Mouse (Mus musculus): ENCODE measurements around the gene Zfp3. TPM values are rescaled to one million over a fixed set of nuclear protein-coding genes. Genes with fewer than 3 reads are reported as not detected.
A peak's percentile ranks its signal among the peaks of the same experiment; 100 is the strongest.

Zfp3 gene
- polyA plus RNA-seq, 1 experiment = 0.55 TPM

DNA sequence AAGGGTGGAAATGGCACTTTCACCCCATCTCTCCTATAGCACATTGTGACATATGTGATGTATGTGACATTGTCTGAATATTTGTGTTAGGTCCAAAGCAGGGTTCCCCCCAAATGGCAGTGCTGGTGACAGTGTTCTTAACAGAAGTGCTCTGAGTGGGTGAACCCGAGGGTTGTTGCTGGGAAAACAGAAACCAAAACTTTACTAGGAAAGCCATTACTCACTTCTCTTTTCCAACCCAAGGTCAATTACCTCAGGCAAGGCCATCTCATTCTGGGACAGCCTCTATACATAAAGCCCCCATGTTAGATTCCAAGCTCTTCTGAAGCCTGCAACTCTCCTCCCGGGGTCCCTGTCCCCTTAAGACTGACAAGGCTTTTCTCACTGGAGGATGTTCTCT is 21.9 kb downstream of the Zfp3 start:
- H3K27me3 ChIP-seq (replicated peaks) = peaks cover 34% of the 10 kb centered on the region
- H3K9me3 ChIP-seq = peaks cover 23% of the 10 kb centered on the region
- TF ChIP-seq FLI1 (IDR thresholded peaks at IDR 0.05; ENCODE audit: low read length) (no peak), GATA1 (IDR thresholded peaks at IDR 0.05; ENCODE audit: borderline replicate concordance, low read length) (no peak)
- H3K4me1 ChIP-seq = peaks cover 24% of the 10 kb centered on the region
- peak overlapping the region; percentile 69 for H3K4me3 ChIP-seq (replicated peaks)
- no peaks in the 10 kb centered on the region for H3K36me3 ChIP-seq (replicated peaks; ENCODE audit: low read length)

DNA sequence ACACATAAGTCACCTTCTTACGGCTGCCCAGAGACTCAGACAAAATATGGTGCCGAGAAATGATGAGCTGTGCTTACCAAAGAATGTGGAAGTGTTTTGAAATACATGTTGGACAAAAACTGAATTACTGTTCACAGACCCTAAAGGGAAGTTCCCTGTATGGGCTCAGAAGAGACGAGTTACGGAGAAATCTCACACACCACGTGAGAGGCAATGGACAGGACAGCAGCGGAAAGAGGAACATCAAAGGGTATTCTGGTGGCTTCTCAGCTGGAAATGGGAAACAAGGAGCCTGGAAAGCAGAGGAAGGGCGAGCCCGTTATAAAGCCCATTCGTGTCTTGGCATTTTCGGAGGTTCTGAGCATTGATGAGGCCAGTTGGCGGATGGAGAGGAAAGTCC is 23.0 kb downstream of the Zfp3 start:
- Histone ChIP-seq H3K4me1 (peaks cover 35% of the 10 kb centered on the region), H3K9me3 (peaks cover 19% of the 10 kb centered on the region), H3K4me3 (replicated peaks) (no peak overlapping the region), H3K36me3 (replicated peaks; ENCODE audit: low read length) (no peaks in the 10 kb centered on the region), H3K27me3 (replicated peaks) (peaks cover 38% of the 10 kb centered on the region)
- TF ChIP-seq GATA1 (IDR thresholded peaks at IDR 0.05; ENCODE audit: borderline replicate concordance, low read length) (no peak), FLI1 (IDR thresholded peaks at IDR 0.05; ENCODE audit: low read length) (no peak)

DNA sequence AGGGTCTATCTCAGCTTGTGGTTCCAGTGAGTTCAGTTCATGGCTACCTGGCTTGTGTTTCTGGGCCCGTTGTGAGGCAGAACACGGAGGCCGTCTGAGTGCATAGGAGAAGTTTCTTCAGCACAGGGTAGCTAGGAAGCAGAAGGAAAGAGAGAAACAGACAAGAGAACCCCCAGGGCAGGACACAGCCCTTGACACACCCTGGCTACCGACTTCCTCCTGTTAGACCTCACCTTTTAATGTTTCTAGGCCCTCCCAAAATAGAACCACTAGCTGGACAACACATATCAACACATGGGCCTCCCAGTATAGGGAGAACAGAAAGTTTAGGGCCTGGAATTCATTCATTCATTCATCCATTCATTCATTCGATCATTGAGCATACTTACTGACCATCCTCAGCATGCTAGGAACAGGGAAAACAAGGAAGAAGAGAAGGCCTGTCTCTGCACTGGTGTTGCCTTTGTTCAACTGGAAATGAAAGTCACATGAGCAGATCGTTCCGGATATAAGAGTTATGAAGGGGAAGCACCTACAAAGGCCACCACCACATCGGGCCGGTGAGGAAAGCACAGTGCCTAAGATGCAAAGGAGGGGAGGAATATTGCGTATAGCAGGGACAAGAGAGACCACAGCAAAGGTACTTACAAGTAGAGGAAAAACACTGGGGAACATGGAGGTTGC is 25.1 kb downstream of the Zfp3 start:
- Histone ChIP-seq H3K4me3 (replicated peaks) (no peak overlapping the region), H3K36me3 (replicated peaks; ENCODE audit: low read length) (no peaks in the 10 kb centered on the region), H3K4me1 (peaks cover 38% of the 10 kb centered on the region), H3K9me3 (peaks cover 5% of the 10 kb centered on the region), H3K27me3 (replicated peaks) (peaks cover 49% of the 10 kb centered on the region)
- no peak for TF ChIP-seq GATA1 (IDR thresholded peaks at IDR 0.05; ENCODE audit: borderline replicate concordance, low read length)
- no peak for TF ChIP-seq FLI1 (IDR thresholded peaks at IDR 0.05; ENCODE audit: low read length)

DNA sequence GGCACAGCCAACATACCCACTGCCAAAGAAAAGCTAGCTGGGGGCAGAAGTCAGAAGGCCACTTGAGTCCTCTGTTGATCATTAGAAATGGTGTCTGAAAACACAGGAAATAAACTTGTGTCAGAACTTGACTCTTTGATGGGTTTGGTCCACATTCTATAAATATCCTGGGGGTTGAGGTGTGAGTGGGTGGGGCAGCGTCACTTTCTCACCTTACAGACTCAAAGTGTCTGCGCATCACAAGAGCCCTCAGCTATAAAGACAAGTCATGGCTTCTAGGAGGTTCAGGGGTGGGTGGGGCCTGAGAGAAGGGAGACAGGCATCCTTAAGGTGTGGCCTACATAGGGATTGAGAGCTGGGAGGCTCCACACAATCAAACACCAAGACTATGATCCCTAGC is 26.4 kb downstream of the Zfp3 start:
- Histone ChIP-seq H3K27me3 (replicated peaks) (peaks cover 48% of the 10 kb centered on the region), H3K9me3 (no peaks in the 10 kb centered on the region), H3K4me1 (peaks cover 35% of the 10 kb centered on the region), H3K36me3 (replicated peaks; ENCODE audit: low read length) (no peaks in the 10 kb centered on the region), H3K4me3 (replicated peaks) (no peak overlapping the region)
- TF ChIP-seq FLI1 (IDR thresholded peaks at IDR 0.05; ENCODE audit: low read length) (no peak), GATA1 (IDR thresholded peaks at IDR 0.05; ENCODE audit: borderline replicate concordance, low read length) (no peak)

DNA sequence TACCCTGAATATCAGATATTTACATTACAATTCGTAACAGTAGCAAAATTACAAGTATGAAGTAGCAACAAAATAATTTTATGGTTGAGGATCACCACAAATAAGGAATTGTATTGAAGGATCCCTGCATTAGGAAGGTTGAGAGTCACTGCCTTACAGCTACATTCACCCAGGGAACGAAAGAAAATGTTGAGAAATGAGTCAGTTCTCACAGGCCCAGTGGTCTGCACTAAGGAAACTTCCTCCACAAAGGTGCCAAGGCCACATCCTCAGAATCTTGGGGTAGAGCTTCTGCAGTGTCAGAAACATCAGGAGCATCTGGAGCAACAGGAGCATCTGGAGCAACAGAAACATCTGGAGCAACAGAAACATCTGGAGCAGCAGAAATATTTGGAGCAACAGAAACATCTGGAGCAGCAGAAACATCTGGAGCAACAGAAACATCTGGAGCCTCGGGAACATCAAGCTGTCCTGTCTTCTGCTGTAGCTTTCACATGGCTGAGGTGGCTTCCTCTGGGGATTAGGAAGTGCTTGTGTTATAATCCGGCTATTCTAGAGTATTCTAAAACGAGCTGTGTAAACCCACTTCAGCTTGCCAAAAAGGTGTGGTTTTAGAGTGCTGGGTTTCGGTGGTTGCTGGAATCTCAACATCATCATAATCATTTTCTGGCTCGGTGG is 27.0 kb downstream of the Zfp3 start:
- Histone ChIP-seq H3K27me3 (replicated peaks) (peaks cover 45% of the 10 kb centered on the region), H3K9me3 (no peaks in the 10 kb centered on the region), H3K4me3 (replicated peaks) (no peak overlapping the region), H3K4me1 (peaks cover 30% of the 10 kb centered on the region), H3K36me3 (replicated peaks; ENCODE audit: low read length) (no peaks in the 10 kb centered on the region)
- TF ChIP-seq GATA1 (IDR thresholded peaks at IDR 0.05; ENCODE audit: borderline replicate concordance, low read length) (no peak), FLI1 (IDR thresholded peaks at IDR 0.05; ENCODE audit: low read length) (no peak)

DNA sequence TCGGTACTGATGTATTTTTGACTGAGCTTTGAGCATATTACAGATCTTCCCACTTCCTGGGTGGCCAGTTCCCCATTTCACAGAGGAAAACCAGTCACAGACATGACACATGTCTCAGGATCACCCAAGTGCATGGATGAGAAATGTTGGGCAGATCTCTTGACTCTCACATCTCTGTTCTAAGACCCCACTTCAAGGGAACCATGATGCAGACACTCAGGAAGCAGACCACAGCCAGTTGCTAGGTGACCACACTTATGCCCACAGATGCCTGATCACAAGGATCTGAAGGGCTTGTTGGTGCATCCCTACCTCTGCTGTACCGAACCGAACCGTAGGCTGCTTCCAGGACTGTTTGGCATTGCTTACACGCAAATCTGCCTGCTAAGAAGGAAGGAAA is 27.7 kb downstream of the Zfp3 start:
- no peaks in the 10 kb centered on the region for H3K9me3 ChIP-seq
- peaks cover 29% of the 10 kb centered on the region for H3K4me1 ChIP-seq
- H3K36me3 ChIP-seq (replicated peaks; ENCODE audit: low read length) = no peaks in the 10 kb centered on the region
- H3K27me3 ChIP-seq (replicated peaks) = peaks cover 41% of the 10 kb centered on the region
- no peak overlapping the region for H3K4me3 ChIP-seq (replicated peaks)
- TF ChIP-seq GATA1 (IDR thresholded peaks at IDR 0.05; ENCODE audit: borderline replicate concordance, low read length) = no peak
- TF ChIP-seq FLI1 (IDR thresholded peaks at IDR 0.05; ENCODE audit: low read length) = no peak

DNA sequence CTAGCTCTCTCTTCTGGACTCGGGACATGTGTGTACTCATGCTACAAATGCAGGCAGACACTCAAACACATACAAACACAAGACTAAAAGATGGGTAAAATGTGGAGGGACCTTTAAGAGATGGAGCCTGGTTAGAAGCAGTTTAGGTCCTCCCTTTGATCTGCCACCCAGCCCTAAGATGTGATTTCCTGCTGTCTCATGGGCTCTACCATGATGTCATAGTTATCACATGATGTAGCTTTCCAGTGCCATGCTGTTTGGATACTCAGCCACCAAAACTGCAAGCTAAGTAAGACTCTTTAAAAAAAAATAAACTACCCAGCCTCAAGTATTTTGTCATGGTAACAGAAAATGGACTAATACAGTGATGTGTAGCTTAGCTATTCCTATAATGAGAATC is 28.4 kb downstream of the Zfp3 start:
- TF ChIP-seq GATA1 (IDR thresholded peaks at IDR 0.05; ENCODE audit: borderline replicate concordance, low read length) (no peak), FLI1 (IDR thresholded peaks at IDR 0.05; ENCODE audit: low read length) (no peak)
- Histone ChIP-seq H3K36me3 (replicated peaks; ENCODE audit: low read length) (no peaks in the 10 kb centered on the region), H3K27me3 (replicated peaks) (peaks cover 40% of the 10 kb centered on the region), H3K4me1 (peaks cover 29% of the 10 kb centered on the region), H3K4me3 (replicated peaks) (no peak overlapping the region), H3K9me3 (no peaks in the 10 kb centered on the region)

DNA sequence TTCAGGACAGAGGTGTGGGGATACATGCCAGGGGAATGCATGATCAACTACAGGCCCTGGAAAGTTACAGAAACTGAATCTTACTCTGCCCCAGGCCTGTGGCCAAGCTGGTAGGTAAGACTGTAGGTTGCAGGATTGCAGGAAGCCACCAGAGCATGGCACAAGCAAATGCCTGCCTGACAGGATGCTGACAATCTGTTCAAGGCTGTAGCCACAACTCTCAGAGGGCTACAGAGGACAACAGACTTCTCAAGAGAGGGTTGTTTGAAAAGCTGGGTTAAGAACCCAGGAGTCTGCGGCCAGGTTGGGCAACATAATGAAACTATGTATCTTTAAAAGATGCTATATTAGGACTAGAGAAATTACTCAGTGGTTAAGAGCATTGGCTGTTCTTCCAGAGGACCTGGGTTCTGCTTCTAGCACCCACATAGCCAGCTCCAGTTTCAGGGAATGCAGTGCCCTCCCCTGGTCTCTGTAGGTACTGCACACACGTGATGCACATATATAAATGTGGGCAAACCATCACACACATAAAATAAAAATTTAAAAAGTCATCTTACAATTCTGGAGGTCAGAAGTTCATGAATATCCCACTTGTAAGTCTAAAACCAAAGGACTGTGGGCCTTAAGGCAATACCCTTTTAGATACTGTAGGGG is 38.3 kb downstream of the Zfp3 start:
- Histone ChIP-seq H3K27me3 (replicated peaks) (peaks cover 64% of the 10 kb centered on the region), H3K9me3 (peaks cover 18% of the 10 kb centered on the region), H3K4me3 (replicated peaks) (no peak overlapping the region), H3K4me1 (peaks cover 41% of the 10 kb centered on the region), H3K36me3 (replicated peaks; ENCODE audit: low read length) (no peaks in the 10 kb centered on the region)
- TF ChIP-seq FLI1 (IDR thresholded peaks at IDR 0.05; ENCODE audit: low read length) = no peak
- TF ChIP-seq GATA1 (IDR thresholded peaks at IDR 0.05; ENCODE audit: borderline replicate concordance, low read length) = no peak

DNA sequence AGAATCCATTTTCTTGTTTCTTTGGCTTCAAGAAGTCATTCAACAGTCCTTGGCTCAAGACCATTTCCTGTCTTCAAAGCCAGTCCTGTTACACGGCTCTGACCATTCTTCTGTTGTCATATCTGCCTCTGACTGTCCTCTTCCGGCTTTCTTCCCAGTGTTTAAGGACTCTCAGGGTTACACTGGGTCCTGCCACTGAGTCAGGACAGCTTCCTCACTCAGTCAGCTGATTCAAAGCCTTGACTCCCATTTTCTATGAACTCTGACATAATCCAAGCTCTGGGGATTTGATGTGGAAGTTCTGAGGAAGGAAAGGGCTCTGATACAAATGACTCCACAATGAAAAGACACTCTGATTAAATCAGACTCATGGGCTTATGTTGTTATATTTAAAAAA is 38.9 kb downstream of the Zfp3 start:
- peaks cover 18% of the 10 kb centered on the region for H3K9me3 ChIP-seq
- peaks cover 61% of the 10 kb centered on the region for H3K27me3 ChIP-seq (replicated peaks)
- H3K36me3 ChIP-seq (replicated peaks; ENCODE audit: low read length) = no peaks in the 10 kb centered on the region
- H3K4me1 ChIP-seq = peaks cover 46% of the 10 kb centered on the region
- H3K4me3 ChIP-seq (replicated peaks) = no peak overlapping the region
- TF ChIP-seq FLI1 (IDR thresholded peaks at IDR 0.05; ENCODE audit: low read length) (no peak), GATA1 (IDR thresholded peaks at IDR 0.05; ENCODE audit: borderline replicate concordance, low read length) (no peak)

DNA sequence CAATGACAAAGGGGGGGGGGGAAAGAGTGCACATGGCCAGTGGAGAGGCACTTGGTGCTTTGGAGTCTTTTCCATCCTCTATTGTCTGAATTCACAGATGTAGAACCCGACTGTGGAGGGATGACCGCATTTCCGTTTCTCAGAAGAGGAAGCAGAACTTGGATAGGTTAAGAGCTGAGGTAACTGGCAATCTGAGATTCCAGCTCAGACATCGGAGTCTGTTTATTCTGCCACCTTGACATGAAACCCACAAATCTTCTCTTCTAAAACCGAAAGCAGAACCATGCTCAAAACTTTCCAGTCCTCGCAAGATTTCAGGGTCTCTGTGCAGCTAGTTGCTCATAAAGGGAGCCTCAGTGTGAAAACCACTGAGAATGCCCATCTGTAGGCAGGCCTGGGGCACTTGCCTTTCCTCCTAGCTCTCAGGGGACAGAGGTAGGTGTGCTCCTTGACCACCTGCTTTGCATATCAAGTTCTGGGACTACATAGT is 39.7 kb downstream of the Zfp3 start:
- Histone ChIP-seq H3K36me3 (replicated peaks; ENCODE audit: low read length) (no peaks in the 10 kb centered on the region), H3K4me1 (peaks cover 54% of the 10 kb centered on the region), H3K27me3 (replicated peaks) (peaks cover 69% of the 10 kb centered on the region), H3K4me3 (replicated peaks) (peak overlapping the region; percentile 78), H3K9me3 (peaks cover 18% of the 10 kb centered on the region)
- TF ChIP-seq GATA1 (IDR thresholded peaks at IDR 0.05; ENCODE audit: borderline replicate concordance, low read length) (no peak), FLI1 (IDR thresholded peaks at IDR 0.05; ENCODE audit: low read length) (no peak)
